Mouse (Mus musculus): ENCODE data around the gene Fdxacb1. TPM values are rescaled to one million over a fixed set of nuclear protein-coding genes. Genes with fewer than 3 reads are reported as not detected.

Gene Fdxacb1
- 4.0 and 5.2 TPM in 2 replicates for polyA plus RNA-seq (2012; rRNA removed)
- polyA plus RNA-seq (2014; fragmentation: Nextera tagmentation; extraction: Ambion mirVana), result 9.4 and 12.8 TPM in 2 replicates

DNA sequence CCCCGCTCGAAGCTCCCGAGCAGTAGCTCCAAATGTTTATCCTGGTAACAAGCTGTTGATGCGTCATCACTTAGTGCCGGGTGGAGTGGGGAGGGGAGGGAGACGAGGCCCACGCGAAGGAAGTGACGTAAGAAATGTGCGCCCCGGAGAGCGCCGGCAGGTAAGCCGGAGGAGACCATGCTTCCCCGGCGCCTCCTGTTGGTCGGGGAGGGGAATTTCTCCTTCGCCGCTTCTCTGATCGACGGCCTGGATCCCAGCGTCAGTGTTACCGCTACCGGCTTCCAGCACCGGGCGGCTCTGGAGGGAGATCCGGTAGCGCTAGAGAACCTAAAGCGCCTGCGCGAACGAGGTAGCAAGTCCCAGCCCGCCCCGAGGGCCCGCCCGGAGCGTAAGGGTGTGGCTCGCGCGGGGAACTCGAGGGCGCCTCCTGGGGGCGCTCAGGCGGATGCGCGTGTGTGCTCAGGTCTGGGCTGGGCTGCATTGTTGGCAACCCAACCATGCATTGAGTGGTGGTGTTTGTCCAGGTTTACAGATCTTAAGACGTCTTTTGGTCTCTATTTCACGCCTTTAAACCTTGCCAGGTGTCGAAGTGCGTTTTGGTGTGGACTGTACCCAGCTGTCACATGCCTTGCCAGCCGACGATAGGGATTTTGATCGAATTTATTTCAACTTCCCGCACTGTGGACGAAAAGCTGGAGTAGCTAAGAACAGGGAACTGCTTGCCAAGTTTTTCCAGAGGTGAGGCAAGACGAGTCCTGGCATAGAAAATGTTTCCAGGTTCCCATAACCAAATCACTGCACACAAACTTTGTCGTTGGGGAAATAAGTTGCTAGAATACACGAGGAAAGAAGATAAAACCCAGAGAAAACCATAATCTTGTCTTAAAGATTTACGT, at the start of gene Fdxacb1:
Gene Fdxacb1, plus strand, starts transcription at position 130 of the 896 bp plus-strand sequence.
- peak within 1 kb of the TSS; percentile 74 for H3K27ac ChIP-seq
- peak within 1 kb of the TSS; percentile 78 for H3K9ac ChIP-seq (replicated peaks)
- WGBS (ENCODE audit: insufficient replicate concordance), result 3% methylated on average over 59 of the region's 59 CpGs
- TF ChIP-seq EP300 (IDR thresholded peaks at IDR 0.05; ENCODE audit: low read depth) (peak; percentile 36; the same call in 1 of the 2 replicates), CTCF (IDR thresholded peaks at IDR 0.05; ENCODE audit: low read depth) (peak; percentile 89)
- no peaks in the 10 kb centered on the region for H3K27me3 ChIP-seq (ENCODE audit: control insufficient read depth, insufficient read depth, low read length)
- peak within 1 kb of the TSS; percentile 63 to 88 for H3K4me3 ChIP-seq (ENCODE audit: insufficient read depth in 1 of 2, low read depth in 2 of 2, low read length in 2 of 2)
- H3K4me2 ChIP-seq (ENCODE audit: low read depth), result peak within 1 kb of the TSS; percentile 92
- H3K36me3 ChIP-seq (replicated peaks; ENCODE audit: control insufficient read depth, insufficient read depth, low read depth), result peaks cover 6% of the 10 kb centered on the region
- peak; percentile 98 for ATAC-seq (ENCODE audit: insufficient read depth)
- H3K4me1 ChIP-seq (replicated peaks; ENCODE audit: control insufficient read depth in 2 of 2, insufficient read depth in 2 of 2, low read length in 1 of 2), result peaks cover 15 to 17% of the 10 kb centered on the region in 2 experiments
- no peaks in the 10 kb centered on the region for H3K9me3 ChIP-seq (ENCODE audit: control insufficient read depth, low read length)
- peak; percentile 98 for DNase-seq (ENCODE audit: low read depth in 3 of 3, low spot score in 3 of 3)

DNA sequence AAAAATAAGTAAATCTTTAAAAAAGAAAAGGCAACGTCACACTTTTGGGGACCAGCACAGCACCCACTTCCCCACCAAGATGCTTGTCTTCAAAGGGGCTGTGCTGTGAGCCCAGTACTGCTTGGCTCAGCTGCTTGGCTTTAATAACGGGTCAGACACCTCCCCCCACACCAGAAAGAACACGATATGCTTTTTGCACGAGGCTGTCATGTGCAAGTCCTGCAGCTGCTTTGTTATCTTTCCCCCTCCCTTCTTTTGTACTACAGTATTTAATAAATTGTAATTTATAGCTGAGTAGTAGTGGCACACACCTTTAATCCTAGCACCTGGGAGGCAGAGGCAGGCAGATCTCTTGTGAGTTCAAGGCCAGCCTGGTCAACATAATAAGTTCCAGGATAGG, 49.2 kb upstream of the Fdxacb1 start:
- Histone ChIP-seq H3K9ac (replicated peaks) (no peak overlapping the region), H3K4me2 (ENCODE audit: low read depth) (no peak overlapping the region), H3K27me3 (ENCODE audit: control insufficient read depth, insufficient read depth, low read length) (no peaks in the 10 kb centered on the region; the same call in 1 of the 2 replicates), H3K9me3 (ENCODE audit: control insufficient read depth, low read length) (no peaks in the 10 kb centered on the region), H3K4me1 (replicated peaks; ENCODE audit: control insufficient read depth in 2 of 2, insufficient read depth in 2 of 2, low read length in 1 of 2) (no peaks in the 10 kb centered on the region), H3K36me3 (replicated peaks; ENCODE audit: control insufficient read depth, insufficient read depth, low read depth) (no peaks in the 10 kb centered on the region), H3K4me3 (ENCODE audit: insufficient read depth in 1 of 2, low read depth in 2 of 2, low read length in 2 of 2) (no peak overlapping the region), H3K27ac (no peak overlapping the region)
- ATAC-seq (ENCODE audit: insufficient read depth), result no peak
- 53% methylated on average over 4 of the region's 4 CpGs for WGBS (ENCODE audit: insufficient replicate concordance)
- TF ChIP-seq EP300 (IDR thresholded peaks at IDR 0.05; ENCODE audit: low read depth) (no peak), CTCF (IDR thresholded peaks at IDR 0.05; ENCODE audit: low read depth) (no peak)
- DNase-seq (ENCODE audit: low read depth in 3 of 3, low spot score in 3 of 3), result no peak

DNA sequence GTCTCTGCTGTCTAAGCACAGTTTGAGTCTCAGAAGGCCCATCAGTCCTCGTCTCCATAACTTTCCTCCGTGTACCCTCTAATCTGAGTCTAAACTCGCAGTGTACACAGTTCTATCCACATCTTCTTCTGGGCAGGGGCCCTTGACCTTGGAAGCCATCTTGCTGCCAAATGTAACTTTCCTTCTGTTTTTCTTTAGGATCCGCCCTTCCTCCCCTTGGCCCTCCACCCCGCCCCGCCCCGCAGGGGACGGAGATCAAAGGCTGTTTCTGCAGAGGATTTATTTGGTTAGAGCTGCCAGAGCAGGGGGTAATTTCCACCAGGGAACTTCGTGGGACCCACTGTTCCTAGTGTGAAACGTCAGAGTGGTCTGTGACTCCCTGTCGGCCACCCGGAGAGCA, 47.0 kb upstream of the Fdxacb1 start:
- no peak for DNase-seq (ENCODE audit: low read depth in 3 of 3, low spot score in 3 of 3)
- H3K4me2 ChIP-seq (ENCODE audit: low read depth), result no peak overlapping the region
- ATAC-seq (ENCODE audit: insufficient read depth), result no peak
- H3K4me3 ChIP-seq (ENCODE audit: insufficient read depth in 1 of 2, low read depth in 2 of 2, low read length in 2 of 2), result no peak overlapping the region
- H3K4me1 ChIP-seq (replicated peaks; ENCODE audit: control insufficient read depth in 2 of 2, insufficient read depth in 2 of 2, low read length in 1 of 2), result no peaks in the 10 kb centered on the region
- no peak for TF ChIP-seq CTCF (IDR thresholded peaks at IDR 0.05; ENCODE audit: low read depth)
- TF ChIP-seq EP300 (IDR thresholded peaks at IDR 0.05; ENCODE audit: low read depth), result no peak
- no peak overlapping the region for H3K9ac ChIP-seq (replicated peaks)
- 47% methylated on average over 12 of the region's 12 CpGs for WGBS (ENCODE audit: insufficient replicate concordance)
- no peaks in the 10 kb centered on the region for H3K36me3 ChIP-seq (replicated peaks; ENCODE audit: control insufficient read depth, insufficient read depth, low read depth)
- no peaks in the 10 kb centered on the region for H3K9me3 ChIP-seq (ENCODE audit: control insufficient read depth, low read length)
- H3K27ac ChIP-seq, result no peak overlapping the region
- no peaks in the 10 kb centered on the region; the same call in 1 of the 2 replicates for H3K27me3 ChIP-seq (ENCODE audit: control insufficient read depth, insufficient read depth, low read length)

GRCm38 (mm10) chr9:50722451-50722911, 45.6 kb upstream of the Fdxacb1 start:
- H3K4me3 ChIP-seq (ENCODE audit: insufficient read depth in 1 of 2, low read depth in 2 of 2, low read length in 2 of 2), result no peak overlapping the region
- H3K36me3 ChIP-seq (replicated peaks; ENCODE audit: control insufficient read depth, insufficient read depth, low read depth), result no peaks in the 10 kb centered on the region
- DNase-seq (ENCODE audit: low read depth in 3 of 3, low spot score in 3 of 3) (no peak), ATAC-seq (ENCODE audit: insufficient read depth) (no peak)
- H3K9ac ChIP-seq (replicated peaks), result no peak overlapping the region
- no peaks in the 10 kb centered on the region for H3K4me1 ChIP-seq (replicated peaks; ENCODE audit: control insufficient read depth in 2 of 2, insufficient read depth in 2 of 2, low read length in 1 of 2)
- no peak overlapping the region for H3K4me2 ChIP-seq (ENCODE audit: low read depth)
- 34% methylated on average over 8 of the region's 8 CpGs for WGBS (ENCODE audit: insufficient replicate concordance)
- H3K27me3 ChIP-seq (ENCODE audit: control insufficient read depth, insufficient read depth, low read length), result peaks cover 3% of the 10 kb centered on the region
- H3K27ac ChIP-seq, result no peak overlapping the region
- TF ChIP-seq EP300 (IDR thresholded peaks at IDR 0.05; ENCODE audit: low read depth), result no peak
- TF ChIP-seq CTCF (IDR thresholded peaks at IDR 0.05; ENCODE audit: low read depth), result no peak
- H3K9me3 ChIP-seq (ENCODE audit: control insufficient read depth, low read length), result no peaks in the 10 kb centered on the region

GRCm38 (mm10) chr9:50723406-50723805, 44.6 kb upstream of the Fdxacb1 start:
- Histone ChIP-seq H3K36me3 (replicated peaks; ENCODE audit: control insufficient read depth, insufficient read depth, low read depth) (no peaks in the 10 kb centered on the region), H3K4me2 (ENCODE audit: low read depth) (no peak overlapping the region), H3K4me3 (ENCODE audit: insufficient read depth in 1 of 2, low read depth in 2 of 2, low read length in 2 of 2) (no peak overlapping the region), H3K27ac (no peak overlapping the region), H3K4me1 (replicated peaks; ENCODE audit: control insufficient read depth in 2 of 2, insufficient read depth in 2 of 2, low read length in 1 of 2) (no peaks in the 10 kb centered on the region), H3K9me3 (ENCODE audit: control insufficient read depth, low read length) (no peaks in the 10 kb centered on the region), H3K9ac (replicated peaks) (no peak overlapping the region), H3K27me3 (ENCODE audit: control insufficient read depth, insufficient read depth, low read length) (peaks cover 10% of the 10 kb centered on the region)
- TF ChIP-seq EP300 (IDR thresholded peaks at IDR 0.05; ENCODE audit: low read depth), result no peak
- TF ChIP-seq CTCF (IDR thresholded peaks at IDR 0.05; ENCODE audit: low read depth), result no peak
- ATAC-seq (ENCODE audit: insufficient read depth) (no peak), DNase-seq (ENCODE audit: low read depth in 3 of 3, low spot score in 3 of 3) (no peak)
- 63% methylated on average over 7 of the region's 7 CpGs for WGBS (ENCODE audit: insufficient replicate concordance)

All from liver, embryonic 14.5 days (tissue).